Mouse (Mus musculus): ENCODE results near the gene Arsg. TPM values are rescaled to one million over a fixed set of nuclear protein-coding genes. Genes with fewer than 3 reads are reported as not detected.
A peak's percentile ranks its signal among the peaks of the same experiment; 100 is the strongest.
"Not testable (repeated sequence)": the region's sequence is repeated elsewhere in the genome, so short reads cannot be mapped to it uniquely, and the experiment has no call there.

The Arsg gene
- polyA plus RNA-seq, 1 experiment from 2014 or later, result 3.6 TPM

DNA sequence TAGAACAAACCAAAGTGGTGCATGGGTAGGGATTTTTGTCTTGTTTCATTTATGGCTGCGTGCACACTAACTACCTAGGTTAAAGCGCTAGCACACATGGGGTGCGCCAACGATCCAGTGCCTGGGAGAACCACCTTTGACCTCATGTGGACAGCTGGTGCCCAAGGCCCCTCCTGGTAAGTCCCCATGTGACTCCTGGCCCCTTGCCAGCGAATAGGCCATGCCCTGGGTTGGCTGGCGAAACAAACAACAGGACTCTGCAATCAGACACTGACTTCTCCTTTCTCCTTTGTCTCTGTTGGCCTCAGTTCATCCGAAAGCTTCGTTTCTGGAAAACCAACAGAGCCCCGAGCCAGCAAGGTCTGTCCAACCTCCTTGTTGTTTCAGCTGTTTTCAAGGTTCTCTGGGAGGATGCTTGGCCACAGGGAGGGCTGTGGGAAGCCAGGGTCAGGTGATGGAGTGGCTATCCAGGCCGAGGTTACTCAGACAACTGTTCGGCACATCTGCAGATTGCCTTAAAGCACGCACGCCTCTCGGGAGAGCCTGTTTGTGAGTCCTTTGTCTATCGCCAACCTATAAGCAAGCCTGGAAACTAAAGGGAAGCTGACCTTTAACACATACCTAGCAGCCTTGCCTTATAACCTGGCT is 12.3 kb downstream of the Arsg start:
- 82% methylated on average over 15 of the region's 15 CpGs for WGBS

DNA sequence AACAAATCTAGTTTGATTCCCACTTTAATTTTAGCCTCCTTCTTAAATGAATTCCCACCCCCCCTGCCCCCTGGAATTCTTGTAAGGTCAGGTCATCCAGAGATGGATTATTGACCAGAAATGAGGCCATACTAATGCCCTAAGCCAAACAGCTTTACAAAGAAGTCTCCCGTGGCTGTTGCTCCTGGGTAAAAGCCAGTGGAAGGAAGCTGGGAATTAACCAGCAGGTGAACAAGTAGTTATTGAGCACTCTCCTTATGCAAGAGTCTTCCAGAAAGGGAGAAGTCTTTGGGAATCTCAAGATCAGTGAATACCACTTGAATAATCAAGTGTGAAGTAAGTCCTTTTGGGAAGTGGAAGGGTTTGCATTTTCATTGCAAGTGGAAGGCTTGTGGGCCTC is 13.9 kb downstream of the Arsg start:
- H3K27ac ChIP-seq (ENCODE audit: low read length), result no peak overlapping the region
- no peak overlapping the region for H3K4me2 ChIP-seq (ENCODE audit: low read depth, low read length)
- H3K9me3 ChIP-seq (replicated peaks; ENCODE audit: control insufficient read depth, low read length), result no peaks in the 10 kb centered on the region
- no peaks in the 10 kb centered on the region for H3K4me1 ChIP-seq (ENCODE audit: control insufficient read depth, insufficient read depth, low read length)
- ATAC-seq (replicated peaks; ENCODE audit: extremely low read depth, insufficient read depth, low FRiP score), result no peak
- H3K9ac ChIP-seq (ENCODE audit: low read length), result no peak overlapping the region
- WGBS, result 71% methylated on average over 1 of the region's 1 CpGs
- H3K27me3 ChIP-seq (ENCODE audit: control insufficient read depth, insufficient read depth, low read length), result no peaks in the 10 kb centered on the region
- no peak overlapping the region for H3K4me3 ChIP-seq (ENCODE audit: low read length)
- no peaks in the 10 kb centered on the region for H3K36me3 ChIP-seq (ENCODE audit: control insufficient read depth, insufficient read depth)

More for the DNA sequence above, 12.3 kb downstream of the Arsg start:
- no peak overlapping the region for H3K9ac ChIP-seq (ENCODE audit: low read length)
- no peak overlapping the region for H3K4me3 ChIP-seq (ENCODE audit: low read length)
- no peak overlapping the region for H3K27ac ChIP-seq (ENCODE audit: low read length)
- no peaks in the 10 kb centered on the region for H3K27me3 ChIP-seq (ENCODE audit: control insufficient read depth, insufficient read depth, low read length)
- H3K4me1 ChIP-seq (ENCODE audit: control insufficient read depth, insufficient read depth, low read length), result no peaks in the 10 kb centered on the region
- no peak for ATAC-seq (replicated peaks; ENCODE audit: extremely low read depth, insufficient read depth, low FRiP score)
- no peaks in the 10 kb centered on the region for H3K36me3 ChIP-seq (ENCODE audit: control insufficient read depth, insufficient read depth)
- H3K4me2 ChIP-seq (ENCODE audit: low read depth, low read length), result no peak overlapping the region
- H3K9me3 ChIP-seq (replicated peaks; ENCODE audit: control insufficient read depth, low read length), result no peaks in the 10 kb centered on the region

DNA sequence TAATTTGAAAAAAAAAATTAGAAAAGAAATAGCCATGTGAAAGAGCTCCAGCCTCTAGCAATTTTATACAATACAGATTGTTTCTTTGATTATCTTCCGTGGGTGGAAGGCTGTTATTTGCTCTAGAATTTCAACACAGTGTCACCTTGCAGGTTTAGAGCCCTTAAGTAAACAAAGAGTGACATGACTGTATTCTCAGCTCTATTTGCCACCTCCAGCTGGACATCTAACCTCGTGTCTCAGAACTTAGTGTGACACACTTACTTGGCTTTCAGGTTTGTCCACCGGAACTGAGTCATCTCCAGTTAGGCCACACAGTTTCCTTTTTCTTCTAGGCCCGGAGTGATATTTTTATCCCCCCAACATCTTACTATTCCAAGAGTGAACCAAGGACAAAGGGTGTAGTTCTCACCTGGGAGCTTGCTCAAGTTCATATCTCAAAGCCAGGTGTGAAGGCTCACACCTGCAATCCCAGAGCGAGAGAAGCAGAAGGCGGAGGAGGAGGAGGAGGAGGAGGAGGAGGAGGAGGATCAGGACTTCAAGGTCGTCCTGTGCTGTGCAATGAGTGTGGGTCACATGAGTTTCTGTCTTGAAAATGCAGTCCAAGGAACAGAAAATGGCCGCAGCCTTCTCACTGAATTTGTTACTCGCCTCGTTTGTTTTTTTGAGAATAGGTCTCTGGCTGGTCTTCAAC is 15.0 kb downstream of the Arsg start:
- no peak overlapping the region for H3K4me2 ChIP-seq (ENCODE audit: low read depth, low read length)
- no peaks in the 10 kb centered on the region for H3K4me1 ChIP-seq (ENCODE audit: control insufficient read depth, insufficient read depth, low read length)
- no peaks in the 10 kb centered on the region for H3K9me3 ChIP-seq (replicated peaks; ENCODE audit: control insufficient read depth, low read length)
- H3K9ac ChIP-seq (ENCODE audit: low read length), result no peak overlapping the region
- ATAC-seq (replicated peaks; ENCODE audit: extremely low read depth, insufficient read depth, low FRiP score), result no peak
- no peak overlapping the region for H3K27ac ChIP-seq (ENCODE audit: low read length)
- H3K4me3 ChIP-seq (ENCODE audit: low read length), result no peak overlapping the region
- 72% methylated on average over 10 of the region's 10 CpGs for WGBS
- H3K27me3 ChIP-seq (ENCODE audit: control insufficient read depth, insufficient read depth, low read length), result no peaks in the 10 kb centered on the region
- H3K36me3 ChIP-seq (ENCODE audit: control insufficient read depth, insufficient read depth), result no peaks in the 10 kb centered on the region

DNA sequence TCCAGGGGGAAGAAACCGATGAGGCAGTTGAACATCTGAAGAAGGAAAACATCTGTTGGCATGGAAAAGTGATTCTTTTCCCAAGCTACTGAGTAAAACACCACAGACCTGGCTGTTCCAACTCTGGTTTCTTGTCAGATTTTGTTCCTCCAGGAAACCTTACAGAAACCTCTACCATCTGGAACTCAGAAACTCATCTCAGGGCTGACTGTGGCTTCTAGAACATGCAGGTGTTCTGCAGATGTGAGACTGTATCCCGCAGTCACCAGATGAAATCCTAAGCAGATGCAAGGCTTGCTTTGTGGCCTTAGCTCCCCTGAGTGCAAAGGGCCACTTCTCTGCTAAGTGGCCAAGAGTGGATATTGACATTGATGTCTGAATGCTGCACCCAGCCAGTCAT is 16.6 kb downstream of the Arsg start:
- H3K27ac ChIP-seq (ENCODE audit: low read length), result no peak overlapping the region
- 82% methylated on average over 2 of the region's 2 CpGs for WGBS
- H3K27me3 ChIP-seq (ENCODE audit: control insufficient read depth, insufficient read depth, low read length), result no peaks in the 10 kb centered on the region
- H3K9me3 ChIP-seq (replicated peaks; ENCODE audit: control insufficient read depth, low read length), result no peaks in the 10 kb centered on the region
- H3K4me2 ChIP-seq (ENCODE audit: low read depth, low read length), result no peak overlapping the region
- H3K4me3 ChIP-seq (ENCODE audit: low read length), result no peak overlapping the region
- peaks cover 2% of the 10 kb centered on the region for H3K4me1 ChIP-seq (ENCODE audit: control insufficient read depth, insufficient read depth, low read length)
- no peaks in the 10 kb centered on the region for H3K36me3 ChIP-seq (ENCODE audit: control insufficient read depth, insufficient read depth)
- ATAC-seq (replicated peaks; ENCODE audit: extremely low read depth, insufficient read depth, low FRiP score), result no peak
- no peak overlapping the region for H3K9ac ChIP-seq (ENCODE audit: low read length)

DNA sequence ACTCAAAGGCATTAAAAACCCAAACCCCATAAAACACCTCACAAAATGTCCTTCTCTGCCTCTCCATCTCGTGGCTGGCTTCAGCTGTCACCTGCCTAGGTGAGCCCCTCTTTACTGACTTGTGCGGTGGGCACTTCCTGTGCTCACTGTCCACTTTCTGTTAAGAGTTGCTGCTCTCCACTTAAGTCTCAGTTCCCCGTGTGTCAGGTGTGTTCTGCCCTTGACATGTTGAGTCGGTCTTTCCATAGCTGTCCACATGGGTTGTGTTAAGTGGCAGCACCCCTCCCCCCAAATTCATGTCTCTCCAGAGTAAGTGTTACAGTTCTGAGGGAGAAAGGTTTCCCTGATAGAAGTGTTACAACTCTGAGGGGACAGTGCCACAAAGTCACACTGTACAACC is 18.7 kb downstream of the Arsg start:
- Histone ChIP-seq H3K27me3 (ENCODE audit: control insufficient read depth, insufficient read depth, low read length) (no peaks in the 10 kb centered on the region), H3K9ac (ENCODE audit: low read length) (no peak overlapping the region), H3K4me3 (ENCODE audit: low read length) (no peak overlapping the region), H3K4me1 (ENCODE audit: control insufficient read depth, insufficient read depth, low read length) (peaks cover 14% of the 10 kb centered on the region), H3K36me3 (ENCODE audit: control insufficient read depth, insufficient read depth) (no peaks in the 10 kb centered on the region), H3K9me3 (replicated peaks; ENCODE audit: control insufficient read depth, low read length) (no peaks in the 10 kb centered on the region), H3K4me2 (ENCODE audit: low read depth, low read length) (no peak overlapping the region), H3K27ac (ENCODE audit: low read length) (no peak overlapping the region)
- 67% methylated on average over 4 of the region's 4 CpGs for WGBS
- ATAC-seq (replicated peaks; ENCODE audit: extremely low read depth, insufficient read depth, low FRiP score), result no peak

DNA sequence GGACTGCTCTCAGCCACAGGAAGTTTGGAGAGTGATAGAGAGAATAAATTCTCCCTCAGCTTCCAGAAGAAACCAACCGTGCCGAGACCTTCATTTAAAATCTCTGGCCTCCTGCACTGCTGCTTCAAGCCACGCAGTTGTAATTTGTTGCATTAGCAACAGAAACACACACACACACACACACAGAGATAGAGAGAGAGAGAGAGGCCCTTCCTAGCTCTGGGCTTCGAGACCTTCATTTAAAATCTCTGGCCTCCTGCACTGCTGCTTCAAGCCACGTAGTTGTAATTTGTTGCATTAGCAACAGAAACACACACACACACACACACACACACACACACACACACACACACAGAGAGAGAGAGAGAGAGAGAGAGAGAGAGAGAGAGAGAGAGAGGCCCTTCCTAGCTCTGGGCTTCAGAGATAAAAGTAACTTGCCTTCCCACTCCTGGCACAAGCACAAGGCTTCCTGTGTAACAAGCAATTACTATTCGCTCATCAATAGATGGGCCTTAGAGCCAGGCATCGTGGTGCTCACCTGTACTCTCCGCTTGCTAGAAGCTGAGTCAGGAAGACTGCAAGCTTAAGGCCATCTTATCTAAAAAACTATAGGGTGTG is 19.8 kb downstream of the Arsg start:
- WGBS, result 59% methylated on average over 8 of the region's 8 CpGs
- ATAC-seq (replicated peaks; ENCODE audit: extremely low read depth, insufficient read depth, low FRiP score); H3K9me3 ChIP-seq (replicated peaks; ENCODE audit: control insufficient read depth, low read length); H3K27me3 ChIP-seq (ENCODE audit: control insufficient read depth, insufficient read depth, low read length); H3K4me3 ChIP-seq (ENCODE audit: low read length); H3K9ac ChIP-seq (ENCODE audit: low read length); H3K36me3 ChIP-seq (ENCODE audit: control insufficient read depth, insufficient read depth); H3K27ac ChIP-seq (ENCODE audit: low read length); H3K4me2 ChIP-seq (ENCODE audit: low read depth, low read length): not testable (repeated sequence)
- H3K4me1 ChIP-seq (ENCODE audit: control insufficient read depth, insufficient read depth, low read length), result peaks cover 14% of the 10 kb centered on the region

DNA sequence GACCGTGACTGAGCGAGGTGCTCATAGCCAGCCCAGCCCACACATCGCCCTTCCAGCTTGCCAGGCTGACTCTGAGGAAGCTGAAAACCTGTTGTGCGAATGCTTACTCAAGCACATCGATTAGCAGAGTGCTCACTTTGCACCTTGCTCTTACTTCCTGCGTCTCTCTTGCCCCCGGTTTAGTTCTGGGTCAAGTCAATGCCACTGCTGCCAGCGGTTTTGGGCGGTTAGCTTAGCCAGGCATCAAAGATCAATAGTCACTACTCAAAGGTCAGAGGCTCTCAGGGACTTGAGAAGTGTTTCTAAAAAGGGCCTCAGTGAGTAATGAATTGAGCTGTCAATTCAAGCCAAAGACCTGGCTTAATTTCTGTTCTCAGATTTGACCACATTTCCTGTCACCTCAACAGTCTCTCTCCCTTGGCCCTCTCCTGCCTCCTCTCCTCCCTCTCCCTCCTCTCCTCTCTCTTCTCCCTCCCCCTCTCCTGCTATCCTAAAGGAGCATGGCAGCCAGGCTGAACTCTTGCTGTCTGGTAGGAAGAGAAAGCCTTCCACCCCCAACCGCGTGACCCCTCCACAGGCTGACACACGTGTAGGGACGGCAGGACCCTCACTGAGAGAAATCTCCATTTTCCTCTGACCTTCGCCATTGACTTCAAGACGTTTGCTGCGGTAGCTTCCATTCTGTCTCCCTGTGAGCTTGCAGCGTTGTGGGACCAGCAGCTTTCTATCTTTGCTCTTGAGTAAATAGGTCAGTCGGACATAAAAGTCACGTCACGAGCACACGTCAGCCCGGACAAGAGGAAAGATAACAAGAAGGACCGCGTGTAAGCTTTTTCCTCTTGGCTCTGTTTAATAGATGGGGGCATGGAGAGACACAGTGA is 22.0 kb downstream of the Arsg start:
- no peak overlapping the region for H3K4me3 ChIP-seq (ENCODE audit: low read length)
- H3K9ac ChIP-seq (ENCODE audit: low read length), result no peak overlapping the region
- peaks cover 14% of the 10 kb centered on the region for H3K4me1 ChIP-seq (ENCODE audit: control insufficient read depth, insufficient read depth, low read length)
- H3K36me3 ChIP-seq (ENCODE audit: control insufficient read depth, insufficient read depth), result no peaks in the 10 kb centered on the region
- no peak overlapping the region for H3K27ac ChIP-seq (ENCODE audit: low read length)
- H3K4me2 ChIP-seq (ENCODE audit: low read depth, low read length), result peak overlapping the region; percentile 8; the same call in 1 of the 2 replicates
- no peak for ATAC-seq (replicated peaks; ENCODE audit: extremely low read depth, insufficient read depth, low FRiP score)
- H3K9me3 ChIP-seq (replicated peaks; ENCODE audit: control insufficient read depth, low read length), result no peaks in the 10 kb centered on the region
- no peaks in the 10 kb centered on the region for H3K27me3 ChIP-seq (ENCODE audit: control insufficient read depth, insufficient read depth, low read length)
- WGBS, result 33% methylated on average over 24 of the region's 24 CpGs

DNA sequence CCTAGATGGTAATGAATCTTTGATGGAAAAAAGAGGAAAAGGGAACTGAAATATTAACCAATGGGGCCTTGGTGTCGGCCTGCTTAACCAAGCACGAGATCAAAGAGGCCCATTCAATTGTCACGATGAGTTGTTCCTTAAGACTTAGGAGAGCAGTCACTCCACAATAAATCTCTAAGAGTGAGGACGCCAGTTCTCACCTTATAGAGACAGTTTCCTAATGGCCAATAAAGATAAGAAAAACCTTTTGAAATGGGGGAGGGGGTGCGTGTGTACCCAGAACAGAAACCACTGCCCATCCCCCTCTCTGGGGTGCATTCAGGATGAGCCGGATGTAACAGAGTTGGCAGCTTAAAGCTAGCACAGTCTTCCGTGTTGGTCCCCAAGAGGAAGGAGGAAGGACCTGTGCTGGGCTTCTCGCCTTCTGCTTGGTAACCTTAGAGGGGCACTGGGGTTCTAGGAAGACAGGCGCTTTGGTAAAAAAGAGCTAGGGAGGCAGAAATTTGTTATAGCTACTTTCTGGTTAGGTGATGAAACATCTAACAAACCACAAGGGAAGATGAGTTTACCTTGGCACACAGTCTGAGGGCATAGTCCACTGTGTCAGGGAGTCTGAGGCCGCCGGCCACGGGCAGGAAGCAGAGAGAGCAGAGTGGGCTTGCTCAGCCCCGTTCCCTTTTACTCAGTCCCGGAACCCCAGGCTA is 22.7 kb downstream of the Arsg start:
- Histone ChIP-seq H3K4me2 (ENCODE audit: low read depth, low read length) (peak overlapping the region; percentile 8; the same call in 1 of the 2 replicates), H3K4me1 (ENCODE audit: control insufficient read depth, insufficient read depth, low read length) (peaks cover 14% of the 10 kb centered on the region), H3K9ac (ENCODE audit: low read length) (no peak overlapping the region), H3K9me3 (replicated peaks; ENCODE audit: control insufficient read depth, low read length) (no peaks in the 10 kb centered on the region), H3K36me3 (ENCODE audit: control insufficient read depth, insufficient read depth) (no peaks in the 10 kb centered on the region), H3K27me3 (ENCODE audit: control insufficient read depth, insufficient read depth, low read length) (no peaks in the 10 kb centered on the region), H3K27ac (ENCODE audit: low read length) (no peak overlapping the region), H3K4me3 (ENCODE audit: low read length) (no peak overlapping the region)
- WGBS, result 49% methylated on average over 14 of the region's 14 CpGs
- no peak; the same call in 1 of the 2 replicates for ATAC-seq (replicated peaks; ENCODE audit: extremely low read depth, insufficient read depth, low FRiP score)

Data from heart, embryonic 16.5 days (tissue).